In the genomic region with DNA sequence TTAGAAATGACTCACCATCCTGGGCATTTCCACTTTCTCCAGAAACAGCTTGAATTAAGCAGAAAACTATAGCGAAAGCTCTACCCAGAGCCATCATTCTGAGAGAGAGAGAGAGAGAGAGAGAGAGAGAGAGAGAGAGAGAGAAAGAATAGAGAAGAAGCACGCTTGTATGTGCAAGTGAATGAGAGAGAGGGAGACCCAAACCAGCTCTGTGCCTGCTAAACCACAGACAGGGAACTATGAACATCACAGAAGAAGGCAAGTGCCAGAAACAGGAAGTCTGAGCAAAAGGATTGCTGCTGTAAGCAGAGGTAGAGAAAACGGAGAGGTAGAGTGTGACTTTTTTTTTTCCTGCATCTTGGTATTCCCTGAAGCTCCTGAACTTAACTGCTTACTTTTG, we compare ENCODE assay signal across 15 mouse cellular contexts. TPM values are rescaled to one million over a fixed set of nuclear protein-coding genes. Genes with fewer than 3 reads are reported as not detected.
A peak's percentile ranks its signal among the peaks of the same experiment; 100 is the strongest.
DNase-seq lines count a peak whose midpoint lies in the region; ATAC-seq and TF ChIP-seq lines count a peak whose summit lies in the region.
"Had no signal": no experiment of that assay in that cellular context is flagged by ENCODE, and none has a peak within 500 bp of the region (broad histone marks: within the 10 kb centered on the region; RNA-seq: fewer than 3 reads in every experiment).

No protein-coding gene starts in this region.

- peak; percentile 38 for ATAC-seq in activated CD4-positive, CD25-positive, alpha-beta regulatory T cell, adult 4 months
- peak; percentile 84 for ATAC-seq in megakaryocyte, adult 5-6 weeks (ENCODE audit: poor library complexity, severe bottlenecking)

- intact Hi-C loops in left cerebral cortex, postnatal 10 days (cut with DNase I), result no loop called here

- TF ChIP-seq POLR2A in kidney, adult 2 months (IDR thresholded peaks at IDR 0.05; ENCODE audit: low read depth, low read length), result no peak

- H3K27me3 ChIP-seq in kidney, adult 2 months (replicated peaks; ENCODE audit: control insufficient read depth, insufficient read depth, low read length), result no peaks in the 10 kb centered on the region
- H3K27me3 ChIP-seq: midbrain, embryonic 12.5 days had no signal

- H3K36me3 ChIP-seq in kidney, adult 2 months (ENCODE audit: control insufficient read depth, insufficient read depth, low read length), result no peaks in the 10 kb centered on the region
- H3K36me3 ChIP-seq: embryonic facial prominence, embryonic 10.5 days; midbrain, embryonic 12.5 days had no signal

- H3K27ac ChIP-seq in kidney, adult 2 months (ENCODE audit: insufficient read depth, low read depth, low read length), result no peak overlapping the region
- H3K27ac ChIP-seq: embryonic facial prominence, embryonic 10.5 days; hindbrain, embryonic 14.5 days; midbrain, embryonic 12.5 days had no signal

- 78% methylated on average over 3 of the region's 3 CpGs for WGBS in kidney, adult 2 months

- no peak overlapping the region for H3K4me3 ChIP-seq in kidney, adult 2 months (ENCODE audit: insufficient read depth, low read depth, low read length)
- H3K4me3 ChIP-seq: embryonic facial prominence, embryonic 10.5 days; midbrain, embryonic 12.5 days had no signal

- TF ChIP-seq CTCF in kidney, adult 2 months (conservative IDR thresholded peaks at IDR 0.05; ENCODE audit: insufficient read depth, insufficient read length, low read depth, low read length), result no peak

- DNase-seq in kidney, adult 2 months, result peak; percentile 1
- DNase-seq in kidney, postnatal 25 days, result no peak
- peak; percentile 9 to 36 for DNase-seq in thymus, postnatal 10 days (ENCODE audit: low spot score in 2 of 2)
- no peak for DNase-seq in heart, adult 9 months (ENCODE audit: low spot score in 2 of 2)
- no peak for DNase-seq in embryo, embryonic 10 days (ENCODE audit: low spot score)
- DNase-seq in left cerebral cortex, postnatal 10 days (ENCODE audit: extremely low spot score in 1 of 2, low spot score in 2 of 2), result no peak
- DNase-seq: cerebellum, adult 9-10 months; gastrocnemius, postnatal 36 days; kidney, adult 8-10 months; lung, adult 2 months had no signal

- H3K4me1 ChIP-seq in kidney, adult 2 months (ENCODE audit: control insufficient read depth, insufficient read depth, low read length), result no peaks in the 10 kb centered on the region
- H3K4me1 ChIP-seq: embryonic facial prominence, embryonic 10.5 days; midbrain, embryonic 12.5 days had no signal

RNA-seq across cellular contexts. Expression of a gene that starts 0.3 kb away (rescaled TPM):
- 0.04 and 0.95 TPM in 2 replicates for polyA plus RNA-seq in kidney, adult 2 months (2012; rRNA removed)
- polyA plus RNA-seq in activated CD4-positive, CD25-positive, alpha-beta regulatory T cell, adult 4 months (2017; shearing (Covaris generic)), result 100 to 1,000 TPM; 118 to 316 TPM
- total RNA-seq in megakaryocyte, adult 5-6 weeks (2015), result 3.8 and 5.0 TPM in 2 replicates
- 5.9 and 8.5 TPM in 2 replicates for total RNA-seq in megakaryocyte, adult 5-6 weeks (2017)
- under 1 TPM; 0.26 to 0.28 TPM for total RNA-seq in left cerebral cortex, postnatal 10 days (2021)
- polyA plus RNA-seq: embryonic facial prominence, embryonic 10.5 days; hindbrain, embryonic 14.5 days; midbrain, embryonic 12.5 days had no signal

Comparison
In these comparisons a context has a peak if more than half of its experiments do, and no peak if none do; other contexts are left out.
1. DNase-seq: peak in kidney, adult 2 months (single experiment) and thymus, postnatal 10 days (2 of 2); none in kidney, postnatal 25 days (0 of 2), heart, adult 9 months (0 of 2), embryo, embryonic 10 days (single experiment) and left cerebral cortex, postnatal 10 days (0 of 2).